Mouse (Mus musculus) liver, embryonic 14.5 days (tissue): ENCODE results near the gene Dpf3.

ENCODE experiments used
- CTCF ChIP-seq: IDR thresholded peaks from 2 replicates; pipeline ENCODE4 v1.5.1; 2016; ENCODE audit warnings: antibody characterized with exemption, low read depth, control low read depth
- EP300 ChIP-seq: IDR thresholded peaks from 2 replicates; pipeline ENCODE4 v1.6.1; 2016; ENCODE audit warnings: antibody characterized with exemption, low read depth

DNA sequence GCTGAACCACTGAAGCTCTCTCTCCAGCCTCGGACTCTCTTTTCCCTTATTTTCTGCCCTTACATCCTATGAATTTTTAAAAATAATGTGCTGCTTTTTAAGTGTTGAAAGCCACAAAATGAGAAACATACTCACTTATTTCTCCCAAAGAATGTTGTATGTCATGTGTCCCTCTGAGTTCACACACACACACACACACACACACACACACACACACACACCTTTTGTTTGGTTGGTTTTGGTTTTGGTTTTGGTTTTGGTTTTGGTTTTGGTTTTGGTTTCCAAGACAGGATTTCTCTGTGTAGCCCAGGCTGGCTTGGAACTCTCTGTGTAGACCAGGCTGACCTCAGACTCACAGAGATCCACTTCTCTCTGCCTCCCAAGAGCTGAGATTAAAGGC, 37.0 kb downstream of the Dpf3 start:
- TF ChIP-seq CTCF, result no peak
- TF ChIP-seq EP300, result no peak
